In the genomic region with DNA sequence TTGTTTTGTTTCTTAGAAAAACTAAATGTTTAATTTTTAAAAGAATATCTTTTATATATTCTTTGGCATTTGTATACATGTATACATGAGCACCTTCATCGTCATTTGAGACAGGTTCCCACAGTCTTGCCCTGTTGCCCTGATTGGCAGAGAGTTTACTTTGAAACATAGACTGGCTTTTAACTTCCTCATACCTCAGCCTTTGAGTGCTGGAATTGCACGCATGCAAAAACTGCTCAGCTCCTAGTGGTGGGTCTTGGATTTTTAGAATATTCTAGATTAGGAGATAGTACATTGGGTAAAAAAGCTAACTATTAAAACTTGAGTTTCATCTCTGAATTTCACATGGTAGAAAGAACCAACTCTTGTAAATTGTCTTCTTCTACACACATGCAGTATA, we compare ENCODE assay signal across 1 mouse cellular context.
TF ChIP-seq lines count a peak whose summit lies in the region.

No protein-coding gene starts in this region.

TF ChIP-seq in MEL, 35 proteins besides CTCF, POLR2A, EP300 and RAD21 (continued from another document):
- TF ChIP-seq HCFC1 (IDR thresholded peaks at IDR 0.05; ENCODE audit: low read depth, low read length) (0 out of 2 replicates have a peak, but pooled peaks have one; percentile 46), SIN3A (IDR thresholded peaks at IDR 0.05; ENCODE audit: low read length) (peak; percentile 30), MAFK (IDR thresholded peaks at IDR 0.05; ENCODE audit: borderline replicate concordance, low read depth, low read length) (peak; percentile 58; the same call in 1 of the 2 replicates)
